Mouse (Mus musculus) thymus, adult 2 months (tissue): Measurements from ENCODE around the gene Gm5741.

Experiments
- CTCF ChIP-seq: fragments of 200-500 bp; IDR thresholded peaks from 2 replicates; pipeline ENCODE4 v1.5.1; 2012; ENCODE audit warnings: mild to moderate bottlenecking, control low read depth, low read length, moderate library complexity, borderline replicate concordance; ENCODE audit not compliant: control insufficient read depth, poor library complexity, insufficient read depth; ENCODE audit errors: extremely low read depth
- POLR2A ChIP-seq: fragments of 200-500 bp; IDR thresholded peaks from 2 replicates; pipeline ENCODE4 v1.6.1; 2012; ENCODE audit warnings: mild to moderate bottlenecking, low read length, control low read depth, moderate library complexity; ENCODE audit not compliant: control insufficient read depth, poor library complexity, insufficient read depth; ENCODE audit errors: extremely low read depth

DNA sequence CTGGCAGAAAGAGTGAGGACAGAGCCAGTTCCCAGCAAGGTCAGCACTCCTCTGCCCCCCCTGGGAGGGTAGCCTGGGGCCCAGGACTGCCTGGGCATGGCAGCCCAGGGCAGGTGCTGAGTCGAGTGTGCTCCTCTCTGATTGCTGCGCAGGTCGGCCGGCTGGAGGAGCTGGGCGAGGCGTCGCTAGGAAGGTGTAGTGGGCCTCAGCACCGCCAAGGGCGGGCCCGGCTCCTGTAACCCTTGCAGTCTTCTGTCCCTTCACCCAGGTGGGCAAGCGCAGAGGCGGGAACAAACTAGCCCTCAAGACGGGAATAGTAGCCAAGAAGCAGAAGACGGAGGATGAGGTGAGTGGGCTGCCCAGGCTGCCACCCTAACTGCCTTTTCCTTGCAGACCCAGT, 38.5 kb downstream of the Gm5741 start:
- TF ChIP-seq CTCF = no peak
- no peak for TF ChIP-seq POLR2A
